Mouse (Mus musculus) midbrain, embryonic 16.5 days (tissue): ENCODE measurements around the gene Prss41. TPM values are rescaled to one million over a fixed set of nuclear protein-coding genes. Genes with fewer than 3 reads are reported as not detected.
"Not testable (repeated sequence)": the region's sequence is repeated elsewhere in the genome, so short reads cannot be mapped to it uniquely, and the experiment has no call there.

Source experiments
- ATAC-seq: fragments of 200-750 bp; cut with Nextera tagmentation; 2 replicates; pipeline ENCODE4 v1.8.0; 2017; ENCODE audit warnings: moderate TSS enrichment
- H3K27ac ChIP-seq: fragments of 300-500 bp; sonication (generic); 2 replicates; pipeline ENCODE4 v1.5.1; 2014; ENCODE audit warnings: mild to moderate bottlenecking, low read length, mixed read lengths
- H3K27me3 ChIP-seq: fragments of 300-500 bp; sonication (generic); 2 replicates; pipeline ENCODE4 v1.6.1; 2014; ENCODE audit warnings: low read depth, low read length, mixed read lengths; ENCODE audit not compliant: control insufficient read depth, insufficient read depth
- H3K36me3 ChIP-seq: fragments of 300-500 bp; sonication (generic); 2 replicates; pipeline ENCODE4 v1.6.1; 2014; ENCODE audit warnings: mild to moderate bottlenecking, low read length, moderate library complexity, mixed read lengths; ENCODE audit not compliant: control insufficient read depth, insufficient read depth
- H3K4me1 ChIP-seq: fragments of 300-500 bp; sonication (generic); 2 replicates; pipeline ENCODE4 v1.6.1; 2014; ENCODE audit warnings: mild to moderate bottlenecking, low read length, mixed read lengths; ENCODE audit not compliant: control insufficient read depth, insufficient read depth
- H3K4me2 ChIP-seq: fragments of 300-500 bp; sonication (generic); 2 replicates; pipeline ENCODE4 v1.6.1; 2014; ENCODE audit warnings: mild to moderate bottlenecking, low read length, mixed read lengths
- H3K4me3 ChIP-seq: fragments of 300-500 bp; sonication (generic); 2 replicates; pipeline ENCODE4 v1.5.1; 2014; ENCODE audit warnings: low read depth, mild to moderate bottlenecking, low read length, moderate library complexity, mixed read lengths
- H3K9ac ChIP-seq: fragments of 300-500 bp; sonication (generic); 2 replicates; pipeline ENCODE4 v1.6.1; 2014; ENCODE audit warnings: low read depth, low read length, mixed read lengths
- H3K9me3 ChIP-seq: fragments of 300-500 bp; sonication (generic); replicated peaks from 2 replicates; pipeline ENCODE4 v1.6.1; 2014; ENCODE audit warnings: mild to moderate bottlenecking, low read length, mixed read lengths; ENCODE audit not compliant: control insufficient read depth, poor library complexity, severe bottlenecking
- WGBS: fragments of 180-500 bp; shearing (Covaris S2); extraction: QIAGEN DNeasy Blood & Tissue Kit; methylation state at CpG from one replicate; pipeline ENCODE4 v1.1.7; 2014; 5-methylcytosine and 5-hydroxymethylcytosine counted together
- polyA plus RNA-seq: library from polyadenylated mRNA; unstranded; fragments of >200 nt; fragmentation: Nextera tagmentation; extraction: Ambion mirVana; gene quantifications from 2 replicates; pipeline ENCODE4 v1.2.1, GENCODE M21; 2015

The Prss41 gene
- polyA plus RNA-seq = 0.88 and 1.6 TPM in 2 replicates

- H3K27ac ChIP-seq = no peak within 1 kb of the TSS
- 0 out of 2 replicates have a peak, but pooled peaks cover 2% of the 10 kb centered on the region for H3K27me3 ChIP-seq
- H3K36me3 ChIP-seq = no peaks in the 10 kb centered on the region
- peak within 1 kb of the TSS; percentile 29 for H3K4me2 ChIP-seq
- 14% methylated on average over 19 of the region's 19 CpGs for WGBS
- no peaks in the 10 kb centered on the region for H3K4me1 ChIP-seq
- no peaks in the 10 kb centered on the region for H3K9me3 ChIP-seq
- no peak within 1 kb of the TSS; the same call in 1 of the 2 replicates for H3K4me3 ChIP-seq
- ATAC-seq = no peak
- H3K9ac ChIP-seq = no peak within 1 kb of the TSS
Observed at GRCm38 (mm10) chr17:23843812-23844273, at the start of gene Prss41, which contains the start of gene Prss32. Gene Prss41, minus strand, starts transcription at chr17:23844172. Gene Prss32, plus strand, starts transcription at chr17:23843855.

GRCm38 (mm10) chr17:23880576-23880975, 36.6 kb upstream of the Prss41 start, which contains the start of the genes Dcpp1 and Dcpp2:
Gene Dcpp1, plus strand, starts transcription at chr17:23880876.
Gene Dcpp2, plus strand, starts transcription at chr17:23880880.
- H3K36me3 ChIP-seq, H3K9ac ChIP-seq, H3K27me3 ChIP-seq, H3K9me3 ChIP-seq, H3K4me3 ChIP-seq, H3K4me1 ChIP-seq, H3K4me2 ChIP-seq, ATAC-seq, H3K27ac ChIP-seq: not testable (repeated sequence)
- WGBS = 85% methylated on average over 4 of the region's 4 CpGs

GRCm38 (mm10) chr17:23877166-23877565, 33.2 kb upstream of the Prss41 start:
- no peaks in the 10 kb centered on the region for H3K9me3 ChIP-seq
- no peak overlapping the region for H3K4me3 ChIP-seq
- 0 out of 2 replicates have a peak overlapping the region, but pooled peaks have one; percentile 5 for H3K27ac ChIP-seq
- 90% methylated on average over 2 of the region's 2 CpGs for WGBS
- H3K36me3 ChIP-seq = no peaks in the 10 kb centered on the region
- no peaks in the 10 kb centered on the region for H3K4me1 ChIP-seq
- peak; percentile 88 for ATAC-seq
- H3K4me2 ChIP-seq = no peak overlapping the region
- H3K27me3 ChIP-seq = no peaks in the 10 kb centered on the region
- H3K9ac ChIP-seq = no peak overlapping the region

GRCm38 (mm10) chr17:23876741-23877140, 32.8 kb upstream of the Prss41 start:
- Histone ChIP-seq H3K4me3 (no peak overlapping the region), H3K9me3 (no peaks in the 10 kb centered on the region), H3K9ac (no peak overlapping the region), H3K27ac (0 out of 2 replicates have a peak overlapping the region, but pooled peaks have one; percentile 14), H3K36me3 (no peaks in the 10 kb centered on the region), H3K27me3 (no peaks in the 10 kb centered on the region), H3K4me2 (no peak overlapping the region), H3K4me1 (no peaks in the 10 kb centered on the region)
- peak; percentile 91 for ATAC-seq
- WGBS = 59% methylated on average over 3 of the region's 3 CpGs

GRCm38 (mm10) chr17:23873884-23874856, 30.2 kb upstream of the Prss41 start:
- no peak overlapping the region for H3K27ac ChIP-seq
- 46% methylated on average over 8 of the region's 8 CpGs for WGBS
- no peak for ATAC-seq

GRCm38 (mm10) chr17:23868513-23868912, 24.5 kb upstream of the Prss41 start:
- Histone ChIP-seq H3K4me1 (no peaks in the 10 kb centered on the region), H3K4me3 (no peak overlapping the region), H3K27me3 (no peaks in the 10 kb centered on the region), H3K27ac (no peak overlapping the region), H3K9me3 (no peaks in the 10 kb centered on the region), H3K36me3 (no peaks in the 10 kb centered on the region), H3K9ac (no peak overlapping the region), H3K4me2 (no peak overlapping the region)
- no peak for ATAC-seq
- WGBS = 85% methylated on average over 11 of the region's 11 CpGs

More at GRCm38 (mm10) chr17:23873884-23874856, 30.2 kb upstream of the Prss41 start:
- Histone ChIP-seq H3K4me1 (no peaks in the 10 kb centered on the region), H3K36me3 (no peaks in the 10 kb centered on the region), H3K9ac (no peak overlapping the region), H3K9me3 (no peaks in the 10 kb centered on the region), H3K4me3 (no peak overlapping the region), H3K27me3 (no peaks in the 10 kb centered on the region), H3K4me2 (no peak overlapping the region)

- Histone ChIP-seq H3K27ac (no peak within 1 kb of the TSS), H3K9ac (no peak within 1 kb of the TSS), H3K36me3 (no peaks in the 10 kb centered on the region), H3K4me2 (no peak within 1 kb of the TSS), H3K9me3 (no peaks in the 10 kb centered on the region), H3K4me1 (no peaks in the 10 kb centered on the region), H3K4me3 (no peak within 1 kb of the TSS), H3K27me3 (no peaks in the 10 kb centered on the region)
- WGBS = 84% methylated on average over 15 of the region's 15 CpGs
- no peak for ATAC-seq
Observed at GRCm38 (mm10) chr17:23867756-23868155, 23.8 kb upstream of the Prss41 start, which contains the start of gene Prss21. Gene Prss21, plus strand, starts transcription at chr17:23868056.

- 84% methylated on average over 4 of the region's 4 CpGs for WGBS
- H3K27me3 ChIP-seq = no peaks in the 10 kb centered on the region
Observed at GRCm38 (mm10) chr17:23862926-23863325, 19.0 kb upstream of the Prss41 start.

GRCm38 (mm10) chr17:23857913-23858312, 13.9 kb upstream of the Prss41 start:
- no peaks in the 10 kb centered on the region for H3K27me3 ChIP-seq
- H3K4me1 ChIP-seq = no peaks in the 10 kb centered on the region
- no peak overlapping the region for H3K4me2 ChIP-seq
- H3K36me3 ChIP-seq = no peaks in the 10 kb centered on the region
- H3K27ac ChIP-seq = no peak overlapping the region
- H3K9me3 ChIP-seq = no peaks in the 10 kb centered on the region
- 89% methylated on average over 2 of the region's 2 CpGs for WGBS
- no peak for ATAC-seq
- H3K4me3 ChIP-seq = no peak overlapping the region
- H3K9ac ChIP-seq = no peak overlapping the region

More at GRCm38 (mm10) chr17:23862926-23863325, 19.0 kb upstream of the Prss41 start:
- Histone ChIP-seq H3K9me3 (no peaks in the 10 kb centered on the region), H3K27ac (no peak overlapping the region), H3K4me2 (no peak overlapping the region), H3K4me1 (no peaks in the 10 kb centered on the region), H3K4me3 (no peak overlapping the region), H3K36me3 (no peaks in the 10 kb centered on the region), H3K9ac (no peak overlapping the region)
- no peak for ATAC-seq
